Mouse (Mus musculus): ENCODE results near the gene Lilr4b. TPM values are rescaled to one million over a fixed set of nuclear protein-coding genes. Genes with fewer than 3 reads are reported as not detected.
"Not testable (repeated sequence)": the region's sequence is repeated elsewhere in the genome, so short reads cannot be mapped to it uniquely, and the experiment has no call there.

Lilr4b gene
- polyA plus RNA-seq, 1 experiment, result not detected

GRCm38 (mm10) chr10:51455762-51456161 lies 24.7 kb upstream of the Lilr4b start:
- TF ChIP-seq MYOD1 (IDR thresholded peaks at IDR 0.05; ENCODE audit: control insufficient read depth, insufficient read length, low read depth), result no peak
- no peak for TF ChIP-seq MAX (IDR thresholded peaks at IDR 0.05)
- TF ChIP-seq MYOG (IDR thresholded peaks at IDR 0.05; ENCODE audit: control insufficient read depth, extremely low read depth, insufficient read length), result no peak
- TF ChIP-seq CEBPB (IDR thresholded peaks at IDR 0.05; ENCODE audit: low read depth), result no peak
- no peak for TF ChIP-seq CTCF (IDR thresholded peaks at IDR 0.05; ENCODE audit: control insufficient read depth, insufficient read depth, insufficient read length)
- no peak for TF ChIP-seq USF1 (IDR thresholded peaks at IDR 0.05; ENCODE audit: low read depth)
- TF ChIP-seq FOSL1 (IDR thresholded peaks at IDR 0.05; ENCODE audit: insufficient read depth, low read length, poor library complexity, severe bottlenecking), result no peak
- Histone ChIP-seq H3K4me3 (ENCODE audit: insufficient read depth, poor library complexity, severe bottlenecking) (no peak overlapping the region), H3K27me3 (ENCODE audit: control insufficient read depth, insufficient read depth, insufficient read length) (no peaks in the 10 kb centered on the region), H3K36me3 (ENCODE audit: control insufficient read depth, insufficient read depth) (no peaks in the 10 kb centered on the region), H3ac (ENCODE audit: control insufficient read depth, insufficient read length, low read depth) (no peak overlapping the region), H3K79me2 (ENCODE audit: control insufficient read depth, insufficient read depth) (no peaks in the 10 kb centered on the region), H3K79me3 (ENCODE audit: low read depth) (no peaks in the 10 kb centered on the region)

GRCm38 (mm10) chr10:51456369-51456768 lies 24.1 kb upstream of the Lilr4b start:
- H3K79me2 ChIP-seq (ENCODE audit: control insufficient read depth, insufficient read depth), result no peaks in the 10 kb centered on the region
- H3K36me3 ChIP-seq (ENCODE audit: control insufficient read depth, insufficient read depth), result no peaks in the 10 kb centered on the region
- no peaks in the 10 kb centered on the region for H3K79me3 ChIP-seq (ENCODE audit: low read depth)
- H3K4me3 ChIP-seq (ENCODE audit: insufficient read depth, poor library complexity, severe bottlenecking), result no peak overlapping the region
- TF ChIP-seq CTCF (IDR thresholded peaks at IDR 0.05; ENCODE audit: control insufficient read depth, insufficient read depth, insufficient read length), result no peak
- no peak for TF ChIP-seq MAX (IDR thresholded peaks at IDR 0.05)
- TF ChIP-seq MYOG (IDR thresholded peaks at IDR 0.05; ENCODE audit: control insufficient read depth, extremely low read depth, insufficient read length), result no peak
- TF ChIP-seq FOSL1 (IDR thresholded peaks at IDR 0.05; ENCODE audit: insufficient read depth, low read length, poor library complexity, severe bottlenecking), result no peak
- no peak for TF ChIP-seq USF1 (IDR thresholded peaks at IDR 0.05; ENCODE audit: low read depth)
- no peak for TF ChIP-seq CEBPB (IDR thresholded peaks at IDR 0.05; ENCODE audit: low read depth)
- TF ChIP-seq MYOD1 (IDR thresholded peaks at IDR 0.05; ENCODE audit: control insufficient read depth, insufficient read length, low read depth), result no peak
- no peak overlapping the region for H3ac ChIP-seq (ENCODE audit: control insufficient read depth, insufficient read length, low read depth)
- no peaks in the 10 kb centered on the region for H3K27me3 ChIP-seq (ENCODE audit: control insufficient read depth, insufficient read depth, insufficient read length)

GRCm38 (mm10) chr10:51463800-51464199 lies 16.6 kb upstream of the Lilr4b start:
- not testable (repeated sequence) for H3ac ChIP-seq (ENCODE audit: control insufficient read depth, insufficient read length, low read depth); H3K36me3 ChIP-seq (ENCODE audit: control insufficient read depth, insufficient read depth); H3K27me3 ChIP-seq (ENCODE audit: control insufficient read depth, insufficient read depth, insufficient read length); H3K79me2 ChIP-seq (ENCODE audit: control insufficient read depth, insufficient read depth); H3K4me3 ChIP-seq (ENCODE audit: insufficient read depth, poor library complexity, severe bottlenecking); H3K79me3 ChIP-seq (ENCODE audit: low read depth)

- not testable (repeated sequence) for H3K4me3 ChIP-seq (ENCODE audit: insufficient read depth, poor library complexity, severe bottlenecking)
These were observed 10.3 kb downstream of the Lilr4b start, which contains the start of gene Lilrb4a for GRCm38 (mm10) chr10:51490691-51491090. Lilrb4a (plus strand) TSS chr10:51490956.

GRCm38 (mm10) chr10:51520021-51520420 lies 39.6 kb downstream of the Lilr4b start:
- no peak overlapping the region for H3K4me3 ChIP-seq (ENCODE audit: insufficient read depth, poor library complexity, severe bottlenecking)
- no peaks in the 10 kb centered on the region for H3K36me3 ChIP-seq (ENCODE audit: control insufficient read depth, insufficient read depth)
- TF ChIP-seq CEBPB (IDR thresholded peaks at IDR 0.05; ENCODE audit: low read depth) (no peak), CTCF (IDR thresholded peaks at IDR 0.05; ENCODE audit: control insufficient read depth, insufficient read depth, insufficient read length) (no peak), MYOG (IDR thresholded peaks at IDR 0.05; ENCODE audit: control insufficient read depth, extremely low read depth, insufficient read length) (no peak), MAX (IDR thresholded peaks at IDR 0.05) (no peak), USF1 (IDR thresholded peaks at IDR 0.05; ENCODE audit: low read depth) (no peak), FOSL1 (IDR thresholded peaks at IDR 0.05; ENCODE audit: insufficient read depth, low read length, poor library complexity, severe bottlenecking) (no peak), MYOD1 (IDR thresholded peaks at IDR 0.05; ENCODE audit: control insufficient read depth, insufficient read length, low read depth) (no peak)
- no peaks in the 10 kb centered on the region for H3K79me2 ChIP-seq (ENCODE audit: control insufficient read depth, insufficient read depth)
- no peaks in the 10 kb centered on the region for H3K79me3 ChIP-seq (ENCODE audit: low read depth)
- no peak overlapping the region for H3ac ChIP-seq (ENCODE audit: control insufficient read depth, insufficient read length, low read depth)
- H3K27me3 ChIP-seq (ENCODE audit: control insufficient read depth, insufficient read depth, insufficient read length), result no peaks in the 10 kb centered on the region

More at GRCm38 (mm10) chr10:51490691-51491090, 10.3 kb downstream of the Lilr4b start, which contains the start of gene Lilrb4a:
- not testable (repeated sequence) for H3K79me3 ChIP-seq (ENCODE audit: low read depth); H3K36me3 ChIP-seq (ENCODE audit: control insufficient read depth, insufficient read depth); H3ac ChIP-seq (ENCODE audit: control insufficient read depth, insufficient read length, low read depth); H3K27me3 ChIP-seq (ENCODE audit: control insufficient read depth, insufficient read depth, insufficient read length); H3K79me2 ChIP-seq (ENCODE audit: control insufficient read depth, insufficient read depth)

- Histone ChIP-seq H3K79me2 (ENCODE audit: control insufficient read depth, insufficient read depth) (no peaks in the 10 kb centered on the region), H3K36me3 (ENCODE audit: control insufficient read depth, insufficient read depth) (no peaks in the 10 kb centered on the region), H3K27me3 (ENCODE audit: control insufficient read depth, insufficient read depth, insufficient read length) (no peaks in the 10 kb centered on the region), H3ac (ENCODE audit: control insufficient read depth, insufficient read length, low read depth) (no peak overlapping the region), H3K79me3 (ENCODE audit: low read depth) (no peaks in the 10 kb centered on the region), H3K4me3 (ENCODE audit: insufficient read depth, poor library complexity, severe bottlenecking) (no peak overlapping the region)
- TF ChIP-seq MAX (IDR thresholded peaks at IDR 0.05), result no peak
- TF ChIP-seq MYOD1 (IDR thresholded peaks at IDR 0.05; ENCODE audit: control insufficient read depth, insufficient read length, low read depth), result no peak
- TF ChIP-seq USF1 (IDR thresholded peaks at IDR 0.05; ENCODE audit: low read depth), result no peak
- TF ChIP-seq CEBPB (IDR thresholded peaks at IDR 0.05; ENCODE audit: low read depth), result no peak
- TF ChIP-seq FOSL1 (IDR thresholded peaks at IDR 0.05; ENCODE audit: insufficient read depth, low read length, poor library complexity, severe bottlenecking), result no peak
- TF ChIP-seq MYOG (IDR thresholded peaks at IDR 0.05; ENCODE audit: control insufficient read depth, extremely low read depth, insufficient read length), result no peak
These were observed 41.0 kb downstream of the Lilr4b start for GRCm38 (mm10) chr10:51521453-51521852.
